Comparison of ENCODE assay signal across 11 mouse cellular contexts in the genomic region with DNA sequence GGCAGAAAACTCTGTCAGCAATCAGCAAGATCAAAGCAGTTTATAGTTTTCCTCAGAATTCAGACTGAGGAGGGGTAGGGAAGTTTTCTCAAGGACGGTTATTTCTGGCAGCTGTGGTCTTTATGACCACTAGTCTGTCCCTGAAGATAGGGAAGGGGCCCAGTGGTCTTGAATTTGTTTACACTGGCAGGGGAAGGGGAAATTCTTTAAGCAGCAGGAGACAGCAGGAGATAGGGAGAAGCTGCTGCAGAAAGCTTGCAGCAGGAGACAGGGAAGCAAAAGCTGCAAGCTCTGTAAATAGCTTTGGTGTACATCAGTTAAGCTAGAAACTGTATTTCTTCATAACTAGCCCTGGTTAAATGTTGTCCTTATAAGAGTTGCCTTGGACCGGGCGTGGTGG. TPM values are rescaled to one million over a fixed set of nuclear protein-coding genes. Genes with fewer than 3 reads are reported as not detected.
DNase-seq lines count a peak whose midpoint lies in the region; ATAC-seq and TF ChIP-seq lines count a peak whose summit lies in the region.
"Had no signal": no experiment of that assay in that cellular context is flagged by ENCODE, and none has a peak within 500 bp of the region (broad histone marks: within the 10 kb centered on the region; RNA-seq: fewer than 3 reads in every experiment).

No protein-coding gene starts in this region.

- H3K79me2 ChIP-seq in heart, adult 2 months (replicated peaks; ENCODE audit: control insufficient read depth, insufficient read depth, low read length), result peaks cover 16% of the 10 kb centered on the region

- peaks cover 63% of the 10 kb centered on the region for H3K36me3 ChIP-seq in heart, adult 2 months (ENCODE audit: control insufficient read depth, insufficient read depth, low read length)
- peaks cover 8% of the 10 kb centered on the region for H3K36me3 ChIP-seq in lung, embryonic 15.5 days
- H3K36me3 ChIP-seq in liver, embryonic 16.5 days (ENCODE audit: control insufficient read depth, insufficient read depth), result peaks cover 51% of the 10 kb centered on the region

- TF ChIP-seq CTCF in heart, adult 2 months (IDR thresholded peaks at IDR 0.05), result no peak
- TF ChIP-seq CTCF in lung, adult 2 months (IDR thresholded peaks at IDR 0.05; ENCODE audit: insufficient read depth, low read length), result no peak
- no peak for TF ChIP-seq CTCF in cortical plate, adult 2 months (IDR thresholded peaks at IDR 0.05; ENCODE audit: extremely low read depth, insufficient read depth, low read length)

- no peak for TF ChIP-seq POLR2A in heart, adult 2 months (IDR thresholded peaks at IDR 0.05; ENCODE audit: insufficient read depth, low read depth, low read length)
- TF ChIP-seq POLR2A in lung, adult 2 months (IDR thresholded peaks at IDR 0.05; ENCODE audit: borderline replicate concordance, extremely low read depth, low read depth, low read length), result no peak
- TF ChIP-seq POLR2A in cortical plate, adult 2 months (IDR thresholded peaks at IDR 0.05; ENCODE audit: extremely low read depth, insufficient read depth, low read length), result no peak

- 35% methylated on average over 3 of the region's 3 CpGs for WGBS in heart, adult 2 months
- 30% methylated on average over 3 of the region's 3 CpGs for WGBS in lung, embryonic 15.5 days
- 35% methylated on average over 3 of the region's 3 CpGs for WGBS in lung, adult 2 months
- WGBS in liver, embryonic 16.5 days (ENCODE audit: insufficient replicate concordance), result 25% methylated on average over 3 of the region's 3 CpGs

- no peaks in the 10 kb centered on the region for H3K27me3 ChIP-seq in heart, adult 2 months (ENCODE audit: control insufficient read depth, insufficient read depth, low read length)
- no peaks in the 10 kb centered on the region for H3K27me3 ChIP-seq in lung, embryonic 15.5 days
- no peaks in the 10 kb centered on the region for H3K27me3 ChIP-seq in liver, embryonic 16.5 days (ENCODE audit: control insufficient read depth, insufficient read depth, low read depth, low read length)
- H3K27me3 ChIP-seq: limb, embryonic 12.5 days had no signal

- ATAC-seq in lung, embryonic 15.5 days (ENCODE audit: borderline replicate concordance, extremely low read depth, low FRiP score, low TSS enrichment), result no peak
- no peak for ATAC-seq in liver, embryonic 16.5 days (ENCODE audit: low read depth)
- ATAC-seq: inflammation-experienced regulatory T-cells, adult 6 months had no signal

- peaks cover 28% of the 10 kb centered on the region for H3K4me1 ChIP-seq in heart, adult 2 months (ENCODE audit: control insufficient read depth, insufficient read depth, low read length)
- peaks cover 56% of the 10 kb centered on the region for H3K4me1 ChIP-seq in lung, embryonic 15.5 days
- H3K4me1 ChIP-seq in lung, adult 2 months (ENCODE audit: control insufficient read depth, insufficient read depth, low read length), result peaks cover 42% of the 10 kb centered on the region
- H3K4me1 ChIP-seq in cortical plate, adult 2 months (ENCODE audit: control insufficient read depth, insufficient read depth, low read length), result peaks cover 14% of the 10 kb centered on the region; the same call in 1 of the 2 replicates
- peaks cover 60% of the 10 kb centered on the region for H3K4me1 ChIP-seq in liver, embryonic 16.5 days (ENCODE audit: control insufficient read depth, low read depth, low read length)

- peak overlapping the region; percentile 50 for H3K9ac ChIP-seq in heart, adult 2 months (ENCODE audit: low read depth, low read length)
- H3K9ac ChIP-seq in lung, embryonic 15.5 days, result no peak overlapping the region
- H3K9ac ChIP-seq in liver, embryonic 16.5 days (ENCODE audit: low read depth, low read length), result peak overlapping the region; percentile 100
- H3K9ac ChIP-seq: limb, embryonic 12.5 days had no signal

- no peak for TF ChIP-seq EP300 in heart, adult 2 months (IDR thresholded peaks at IDR 0.05; ENCODE audit: insufficient read depth, low read depth, low read length)

- peak overlapping the region; percentile 55 for H3K4me2 ChIP-seq in lung, embryonic 15.5 days
- peak overlapping the region; percentile 77 for H3K4me2 ChIP-seq in liver, embryonic 16.5 days (ENCODE audit: low read depth, low read length)
- H3K4me2 ChIP-seq: limb, embryonic 12.5 days had no signal

- H3K4me3 ChIP-seq in heart, adult 2 months, result peak overlapping the region; percentile 39
- H3K4me3 ChIP-seq in lung, embryonic 15.5 days, result no peak overlapping the region
- no peak overlapping the region for H3K4me3 ChIP-seq in lung, adult 2 months (replicated peaks; ENCODE audit: extremely low read depth, low read depth, low read length)
- H3K4me3 ChIP-seq in cortical plate, adult 2 months (ENCODE audit: insufficient read depth, low read length), result no peak overlapping the region
- peak overlapping the region; percentile 100 for H3K4me3 ChIP-seq in liver, embryonic 16.5 days (ENCODE audit: low read depth, low read length)
- H3K4me3 ChIP-seq: limb, embryonic 12.5 days had no signal

- peak overlapping the region; percentile 89 for H3K27ac ChIP-seq in heart, adult 2 months
- peak overlapping the region; percentile 100 for H3K27ac ChIP-seq in lung, embryonic 15.5 days
- peak overlapping the region; percentile 27 for H3K27ac ChIP-seq in cortical plate, adult 2 months (ENCODE audit: insufficient read depth, low read length)
- peak overlapping the region; percentile 100 for H3K27ac ChIP-seq in liver, embryonic 16.5 days (ENCODE audit: low read length)
- H3K27ac ChIP-seq: limb, embryonic 12.5 days had no signal

- no peaks in the 10 kb centered on the region for H3K9me3 ChIP-seq in lung, embryonic 15.5 days
- H3K9me3 ChIP-seq in liver, embryonic 16.5 days (replicated peaks; ENCODE audit: control insufficient read depth, low read length), result no peaks in the 10 kb centered on the region
- H3K9me3 ChIP-seq: limb, embryonic 12.5 days had no signal

- DNase-seq in heart, adult 2 months, result no peak
- DNase-seq in heart, adult 8-10 months (ENCODE audit: low spot score), result no peak
- no peak for DNase-seq in lung, adult 2 months
- DNase-seq in frontal cortex, postnatal 10 days (ENCODE audit: low spot score in 2 of 2), result no peak
- DNase-seq in thymus, adult 18-20 months, result no peak
- DNase-seq: gastrocnemius, postnatal 10 days had no signal

- intact Hi-C loops in heart, adult 2 months (cut with DNase I), result loop anchor here (10.0 kb wide), 1 partner anchor 143 kb away; no protein-coding TSS in a partner anchor

RNA-seq across cellular contexts. Expression of a gene that starts 3.2 kb away (rescaled TPM):
- total RNA-seq in heart, adult 2 months (2021), result 100 to 1,000 TPM; 294 to 351 TPM
- polyA plus RNA-seq in heart, adult 2 months (2012; rRNA removed), result 264 and 414 TPM in 2 replicates
- total RNA-seq in heart, adult 8-10 months (2022), result 100 to 1,000 TPM; 272 to 302 (median 297) TPM
- polyA plus RNA-seq in lung, embryonic 15.5 days (2015; fragmentation: Nextera tagmentation; extraction: Ambion mirVana), result 55.8 and 59.1 TPM in 2 replicates
- polyA plus RNA-seq in lung, adult 2 months (2012; rRNA removed), result 368 and 417 TPM in 2 replicates
- polyA plus RNA-seq in cortical plate, adult 2 months (2012; rRNA removed), result 209 and 210 TPM in 2 replicates
- polyA plus RNA-seq in liver, embryonic 16.5 days (2015; fragmentation: Nextera tagmentation; extraction: Ambion mirVana), result 138 and 149 TPM in 2 replicates

RNA-seq across cellular contexts. Expression of a gene that starts 16.5 kb away (rescaled TPM):
- 100 to 1,000 TPM; 214 to 237 TPM for total RNA-seq in heart, adult 2 months (2021)
- polyA plus RNA-seq in heart, adult 2 months (2012; rRNA removed), result 344 and 361 TPM in 2 replicates
- 100 to 1,000 TPM; 214 to 247 (median 224) TPM for total RNA-seq in heart, adult 8-10 months (2022)
- polyA plus RNA-seq in lung, embryonic 15.5 days (2015; fragmentation: Nextera tagmentation; extraction: Ambion mirVana), result 134 TPM in 2 replicates
- 167 and 180 TPM in 2 replicates for polyA plus RNA-seq in lung, adult 2 months (2012; rRNA removed)
- 143 and 146 TPM in 2 replicates for polyA plus RNA-seq in cortical plate, adult 2 months (2012; rRNA removed)
- 83.1 and 86.6 TPM in 2 replicates for polyA plus RNA-seq in liver, embryonic 16.5 days (2015; fragmentation: Nextera tagmentation; extraction: Ambion mirVana)

RNA-seq across cellular contexts. Expression of a gene that starts 39.6 kb away (rescaled TPM):
- total RNA-seq in heart, adult 2 months (2021), result 10 to 100 TPM; 11.0 to 13.6 TPM
- polyA plus RNA-seq in heart, adult 2 months (2012; rRNA removed), result 10.2 and 11.0 TPM in 2 replicates
- 10 to 100 TPM in 2 of 4 experiments, 1 to 10 TPM in 2; 7.4 to 15.0 (median 11.4) TPM for total RNA-seq in heart, adult 8-10 months (2022)
- polyA plus RNA-seq in lung, embryonic 15.5 days (2015; fragmentation: Nextera tagmentation; extraction: Ambion mirVana), result 29.7 and 30.4 TPM in 2 replicates
- polyA plus RNA-seq in lung, adult 2 months (2012; rRNA removed), result 23.4 and 25.8 TPM in 2 replicates
- polyA plus RNA-seq in cortical plate, adult 2 months (2012; rRNA removed), result 45.8 and 49.3 TPM in 2 replicates
- 9.2 and 10.6 TPM in 2 replicates for polyA plus RNA-seq in liver, embryonic 16.5 days (2015; fragmentation: Nextera tagmentation; extraction: Ambion mirVana)

Comparison
In these comparisons a context has a peak if more than half of its experiments do, and no peak if none do; other contexts are left out.
1. H3K27ac ChIP-seq: peak in every context shown above with its lines; median percentile 100 in lung, embryonic 15.5 days; 100 in liver, embryonic 16.5 days; 89 in heart, adult 2 months; 27 in cortical plate, adult 2 months.
2. H3K4me3 ChIP-seq: peak in heart, adult 2 months (single experiment) and liver, embryonic 16.5 days (single experiment); none in lung, embryonic 15.5 days (single experiment), lung, adult 2 months (single experiment) and cortical plate, adult 2 months (single experiment).